Comparison of ENCODE assay signal across 16 mouse cellular contexts in genomic region chr7:112121866-112122500, GRCm38 (mm10). TPM values are rescaled to one million over a fixed set of nuclear protein-coding genes. Genes with fewer than 3 reads are reported as not detected.
A peak's percentile ranks its signal among the peaks of the same experiment; 100 is the strongest.
DNase-seq lines count a peak whose midpoint lies in the region; ATAC-seq lines count a peak whose summit lies in the region.
"Had no signal": no experiment of that assay in that cellular context is flagged by ENCODE, and none has a peak within 500 bp of the region (broad histone marks: within the 10 kb centered on the region; RNA-seq: fewer than 3 reads in every experiment).

No protein-coding gene starts in this region.

- H3K27me3 ChIP-seq in forebrain, embryonic 13.5 days, result no peaks in the 10 kb centered on the region
- H3K27me3 ChIP-seq in forebrain, embryonic 12.5 days, result no peaks in the 10 kb centered on the region
- H3K27me3 ChIP-seq in embryonic facial prominence, embryonic 12.5 days, result no peaks in the 10 kb centered on the region
- H3K27me3 ChIP-seq: lung, embryonic 15.5 days had no signal

- no peaks in the 10 kb centered on the region for H3K36me3 ChIP-seq in forebrain, embryonic 13.5 days (ENCODE audit: poor library complexity, severe bottlenecking)
- no peaks in the 10 kb centered on the region; the same call in 1 of the 2 replicates for H3K36me3 ChIP-seq in forebrain, embryonic 12.5 days (replicated peaks)
- peaks cover 8% of the 10 kb centered on the region; the same call in 1 of the 2 replicates for H3K36me3 ChIP-seq in embryonic facial prominence, embryonic 12.5 days
- H3K36me3 ChIP-seq: lung, embryonic 15.5 days had no signal

- H3K27ac ChIP-seq in forebrain, embryonic 13.5 days, result peak overlapping the region; percentile 19; the same call in 1 of the 2 replicates
- no peak overlapping the region for H3K27ac ChIP-seq in forebrain, embryonic 12.5 days
- peak overlapping the region; percentile 47 for H3K27ac ChIP-seq in embryonic facial prominence, embryonic 12.5 days
- H3K27ac ChIP-seq: lung, embryonic 15.5 days had no signal

- 87% methylated on average over 11 of the region's 11 CpGs for WGBS in forebrain, embryonic 13.5 days
- WGBS in forebrain, embryonic 12.5 days, result 84% methylated on average over 11 of the region's 11 CpGs
- WGBS in embryonic facial prominence, embryonic 12.5 days, result 61% methylated on average over 11 of the region's 11 CpGs

- 0 out of 2 replicates have a peak, but pooled peaks have one; percentile 24 for ATAC-seq in forebrain, embryonic 13.5 days
- no peak for ATAC-seq in forebrain, embryonic 12.5 days (ENCODE audit: low FRiP score)
- ATAC-seq in embryonic facial prominence, embryonic 12.5 days (ENCODE audit: insufficient number of reproducible peaks, insufficient read depth, low FRiP score, low TSS enrichment), result no peak
- ATAC-seq in erythroid progenitor cell, adult 5-6 weeks (replicated peaks; ENCODE audit: low FRiP score, poor library complexity, severe bottlenecking), result no peak
- ATAC-seq: CD4-positive, CD25-positive, alpha-beta regulatory T cell, adult 4 months; midbrain, embryonic 16.5 days had no signal

- no peak overlapping the region for H3K4me3 ChIP-seq in forebrain, embryonic 13.5 days
- H3K4me3 ChIP-seq in forebrain, embryonic 12.5 days (replicated peaks), result no peak overlapping the region
- H3K4me3 ChIP-seq in embryonic facial prominence, embryonic 12.5 days, result no peak overlapping the region
- H3K4me3 ChIP-seq: lung, embryonic 15.5 days had no signal

- DNase-seq in 3T3-L1 (ENCODE audit: low read depth, low spot score), result peak; percentile 37
- DNase-seq in cerebellum, adult 11-12 months, result peak; percentile 93
- DNase-seq in ovary, postnatal 36 days (ENCODE audit: low spot score), result no peak
- no peak for DNase-seq in urinary bladder, postnatal 25 days (ENCODE audit: low spot score)
- DNase-seq: gastrocnemius, postnatal 14 days; spleen, adult 18-20 months; thymus, adult 2 months had no signal

- H3K4me2 ChIP-seq in forebrain, embryonic 13.5 days, result no peak overlapping the region
- no peak overlapping the region for H3K4me2 ChIP-seq in forebrain, embryonic 12.5 days
- H3K4me2 ChIP-seq in embryonic facial prominence, embryonic 12.5 days (replicated peaks), result no peak overlapping the region
- H3K4me2 ChIP-seq: lung, embryonic 15.5 days had no signal

- H3K9ac ChIP-seq in forebrain, embryonic 13.5 days, result no peak overlapping the region
- no peak overlapping the region for H3K9ac ChIP-seq in forebrain, embryonic 12.5 days
- H3K9ac ChIP-seq in embryonic facial prominence, embryonic 12.5 days, result no peak overlapping the region
- H3K9ac ChIP-seq: lung, embryonic 15.5 days had no signal

- H3K9me3 ChIP-seq in forebrain, embryonic 13.5 days (replicated peaks), result no peaks in the 10 kb centered on the region
- no peaks in the 10 kb centered on the region for H3K9me3 ChIP-seq in forebrain, embryonic 12.5 days
- no peaks in the 10 kb centered on the region for H3K9me3 ChIP-seq in embryonic facial prominence, embryonic 12.5 days
- H3K9me3 ChIP-seq: lung, embryonic 15.5 days had no signal

- H3K4me1 ChIP-seq in forebrain, embryonic 13.5 days, result 0 out of 2 replicates have a peak, but pooled peaks cover 22% of the 10 kb centered on the region
- peaks cover 17% of the 10 kb centered on the region for H3K4me1 ChIP-seq in forebrain, embryonic 12.5 days
- H3K4me1 ChIP-seq in embryonic facial prominence, embryonic 12.5 days, result peaks cover 15% of the 10 kb centered on the region
- H3K4me1 ChIP-seq: lung, embryonic 15.5 days had no signal

RNA-seq across cellular contexts. Expression of gene Dkk3, which starts 36.9 kb away (rescaled TPM):
- 16.0 and 27.5 TPM in 2 replicates for polyA plus RNA-seq in forebrain, embryonic 13.5 days (2015; fragmentation: Nextera tagmentation; extraction: Ambion mirVana)
- 21.5 and 28.7 TPM in 2 replicates for polyA plus RNA-seq in forebrain, embryonic 12.5 days (2016; fragmentation: Nextera tagmentation; extraction: Ambion mirVana)
- 40.1 and 46.8 TPM in 2 replicates for polyA plus RNA-seq in embryonic facial prominence, embryonic 12.5 days (2016; fragmentation: Nextera tagmentation; extraction: Ambion mirVana)
- total RNA-seq in erythroid progenitor cell, adult 5-6 weeks (2015; ENCODE audit: low replicate concordance), result not detected in 2 replicates
- total RNA-seq in erythroid progenitor cell, adult 5-6 weeks (2017; ENCODE audit: low replicate concordance), result not detected in 2 replicates
- total RNA-seq: hematopoietic stem cell, adult 5-6 weeks; neutrophil, adult 5-6 weeks had no signal

Comparison
In these comparisons a context has a peak if more than half of its experiments do, and no peak if none do; other contexts are left out.
1. DNase-seq: peak in 3T3-L1 (single experiment) and cerebellum, adult 11-12 months (single experiment); none in ovary, postnatal 36 days (single experiment) and urinary bladder, postnatal 25 days (single experiment).